Mouse (Mus musculus) hindbrain, embryonic 14.5 days (tissue): ENCODE data around the gene Pcbd2. TPM values are rescaled to one million over a fixed set of nuclear protein-coding genes. Genes with fewer than 3 reads are reported as not detected.
"Not testable (repeated sequence)": the region's sequence is repeated elsewhere in the genome, so short reads cannot be mapped to it uniquely, and the experiment has no call there.

Experiments
- ATAC-seq: fragments of 200-750 bp; cut with Nextera tagmentation; 2 replicates; pipeline ENCODE4 v1.8.0; 2017; ENCODE audit warnings: moderate number of reproducible peaks, mild to moderate bottlenecking, moderate TSS enrichment, moderate library complexity; ENCODE audit not compliant: low FRiP score
- DNase-seq: peaks from one replicate; pipeline ENCODE4 v3.0.0-alpha.2; 2015; ENCODE audit warnings: low spot score
- H3K27ac ChIP-seq: fragments of 300-500 bp; sonication (generic); 2 replicates; pipeline ENCODE4 v1.5.1; 2014; ENCODE audit warnings: mild to moderate bottlenecking, moderate library complexity
- H3K27me3 ChIP-seq: fragments of 300-500 bp; sonication (generic); 2 replicates; pipeline ENCODE4 v1.6.1; 2014; ENCODE audit warnings: mild to moderate bottlenecking, low read length, mixed read lengths; ENCODE audit not compliant: control insufficient read depth, insufficient read depth
- H3K36me3 ChIP-seq: fragments of 300-500 bp; sonication (generic); replicated peaks from 2 replicates; pipeline ENCODE4 v1.6.1; 2014; ENCODE audit not compliant: control insufficient read depth, insufficient read depth
- H3K4me1 ChIP-seq: fragments of 300-500 bp; sonication (generic); replicated peaks from 2 replicates; pipeline ENCODE4 v1.6.1; 2014; ENCODE audit warnings: antibody characterized with exemption, low read length, mixed read lengths; ENCODE audit not compliant: control insufficient read depth, insufficient read depth
- H3K4me2 ChIP-seq: fragments of 300-500 bp; sonication (generic); replicated peaks from 2 replicates; pipeline ENCODE4 v1.6.1; 2014; ENCODE audit warnings: mild to moderate bottlenecking, moderate library complexity
- H3K4me3 ChIP-seq: fragments of 300-500 bp; sonication (generic); replicated peaks from 2 replicates; pipeline ENCODE4 v1.5.1; 2014; ENCODE audit warnings: mild to moderate bottlenecking, low read length
- H3K9ac ChIP-seq: fragments of 300-500 bp; sonication (generic); 2 replicates; pipeline ENCODE4 v1.6.1; 2014
- H3K9me3 ChIP-seq: fragments of 300-500 bp; sonication (generic); 2 replicates; pipeline ENCODE4 v1.6.1; 2016; ENCODE audit warnings: low read length; ENCODE audit not compliant: control insufficient read depth
- WGBS: fragments of 180-500 bp; shearing (Covaris S2); extraction: QIAGEN DNeasy Blood & Tissue Kit; methylation state at CpG from one replicate; pipeline ENCODE4 v1.1.7; 2014; 5-methylcytosine and 5-hydroxymethylcytosine counted together
- polyA plus RNA-seq: library from polyadenylated mRNA; unstranded; fragments of >200 nt; fragmentation: Nextera tagmentation; extraction: Ambion mirVana; gene quantifications from 2 replicates; pipeline ENCODE4 v1.2.1, GENCODE M21; 2014

Pcbd2 gene
- polyA plus RNA-seq, 1 experiment from 2014 or later, result 25.3 TPM

- H3K9me3 ChIP-seq, H3K27ac ChIP-seq, H3K9ac ChIP-seq, ATAC-seq, H3K4me3 ChIP-seq, DNase-seq, H3K27me3 ChIP-seq, H3K4me2 ChIP-seq: not testable (repeated sequence)
- H3K36me3 ChIP-seq, result peaks cover 20% of the 10 kb centered on the region
- H3K4me1 ChIP-seq, result peaks cover 17% of the 10 kb centered on the region
- 80% methylated on average over 1 of the region's 3 CpGs for WGBS
Observed at GRCm38 (mm10) chr13:55695989-55696388, 31.2 kb upstream of the Pcbd2 start.

DNA sequence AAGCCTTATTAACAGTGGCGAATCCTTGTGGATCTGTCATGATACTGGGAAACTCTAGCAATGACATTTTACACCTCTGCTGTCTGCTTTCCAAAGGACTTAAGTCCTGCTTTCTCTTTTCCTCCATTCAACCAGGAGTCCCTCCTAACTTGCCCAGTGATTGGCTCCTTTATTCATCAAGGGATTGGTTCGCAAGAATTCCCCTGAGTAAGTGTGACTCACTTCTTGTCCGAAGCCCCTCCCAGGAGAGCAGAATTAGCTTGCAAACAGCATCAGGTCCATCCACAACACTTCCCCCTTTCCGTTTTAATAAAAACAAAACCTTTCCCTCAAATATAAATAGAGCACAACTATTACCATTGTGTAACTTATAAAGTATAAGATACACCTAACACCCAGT is 22.9 kb upstream of the Pcbd2 start:
- Histone ChIP-seq H3K4me1 (no peaks in the 10 kb centered on the region), H3K27ac (no peak overlapping the region), H3K4me3 (no peak overlapping the region), H3K9me3 (no peaks in the 10 kb centered on the region), H3K9ac (no peak overlapping the region), H3K27me3 (no peaks in the 10 kb centered on the region), H3K36me3 (peaks cover 44% of the 10 kb centered on the region), H3K4me2 (no peak overlapping the region)
- DNase-seq (no peak), ATAC-seq (no peak)
- 80% methylated on average over 4 of the region's 4 CpGs for WGBS

DNA sequence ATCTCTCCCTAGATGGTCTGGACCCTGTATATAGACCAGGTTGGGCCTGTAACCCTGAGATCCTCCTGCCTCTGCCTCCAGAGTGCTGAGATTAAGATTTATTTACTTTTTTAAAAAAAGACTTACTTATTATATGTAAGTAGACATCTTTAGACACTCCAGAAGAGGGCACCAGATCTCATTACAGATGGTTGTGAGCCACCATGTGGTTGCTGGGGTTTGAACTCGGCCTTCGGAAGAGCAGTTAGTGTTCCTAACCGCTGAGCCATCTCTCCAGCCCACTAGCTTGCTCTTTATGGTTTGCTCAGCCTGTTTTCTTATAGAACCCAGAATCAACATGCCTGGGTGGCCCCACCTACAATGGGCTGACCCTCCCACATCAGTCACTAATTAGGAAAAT is 14.3 kb upstream of the Pcbd2 start:
- no peaks in the 10 kb centered on the region for H3K9me3 ChIP-seq
- H3K9ac ChIP-seq, result no peak overlapping the region
- no peak overlapping the region for H3K4me3 ChIP-seq
- WGBS, result 97% methylated on average over 3 of the region's 3 CpGs
- H3K4me1 ChIP-seq, result peaks cover 15% of the 10 kb centered on the region; the same call in 1 of the 2 replicates
- DNase-seq (no peak), ATAC-seq (no peak)
- H3K36me3 ChIP-seq, result peaks cover 4% of the 10 kb centered on the region
- no peaks in the 10 kb centered on the region for H3K27me3 ChIP-seq
- H3K27ac ChIP-seq, result no peak overlapping the region
- no peak overlapping the region for H3K4me2 ChIP-seq

DNA sequence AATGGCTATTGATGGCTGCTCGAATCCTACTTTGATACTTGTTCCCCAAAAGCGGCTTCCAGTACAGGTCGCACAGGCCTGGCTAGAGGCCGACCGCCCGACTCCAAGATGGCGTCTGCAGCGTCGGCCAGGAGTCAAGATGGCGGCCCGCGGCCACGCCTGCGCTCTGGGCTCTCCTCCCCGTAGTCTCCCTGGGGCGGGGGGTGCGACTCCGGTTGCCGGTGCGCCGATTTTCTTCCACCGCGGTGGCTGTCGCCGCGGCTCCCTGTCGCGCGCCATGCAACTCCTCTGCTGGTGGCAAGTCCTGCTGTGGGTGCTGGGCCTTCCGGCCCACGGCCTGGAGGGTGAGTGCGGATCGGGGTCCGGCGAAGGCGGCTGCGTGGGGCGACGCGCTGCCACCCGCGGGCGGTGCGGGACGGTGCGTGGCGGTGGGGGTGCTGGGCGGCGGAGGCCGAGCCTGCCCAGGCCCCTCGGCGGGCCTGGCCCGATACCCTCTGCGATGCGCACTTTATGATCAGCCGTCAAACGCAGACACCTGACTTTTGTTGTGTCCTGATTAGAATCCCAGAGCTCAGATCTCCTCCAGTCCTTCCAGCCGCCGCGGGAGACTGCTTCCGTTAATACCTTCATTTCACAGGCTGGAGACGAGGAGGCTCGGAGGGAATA is 12.5 kb upstream of the Pcbd2 start, which contains the start of gene Txndc15:
Gene Txndc15, plus strand, starts transcription at position 150 of the 666 bp plus-strand sequence.
- Histone ChIP-seq H3K27me3 (no peaks in the 10 kb centered on the region), H3K9ac (peak within 1 kb of the TSS; percentile 93), H3K4me1 (peaks cover 15% of the 10 kb centered on the region; the same call in 1 of the 2 replicates), H3K4me2 (peak within 1 kb of the TSS; percentile 51), H3K9me3 (no peaks in the 10 kb centered on the region), H3K4me3 (peak within 1 kb of the TSS; percentile 76), H3K27ac (peak within 1 kb of the TSS; percentile 96), H3K36me3 (peaks cover 22% of the 10 kb centered on the region)
- peak; percentile 89 for DNase-seq
- under 1% methylated on average over 63 of the region's 63 CpGs for WGBS
- peak; percentile 95 for ATAC-seq

- Histone ChIP-seq H3K4me2 (peak overlapping the region; percentile 51), H3K9me3 (no peaks in the 10 kb centered on the region), H3K36me3 (peaks cover 25% of the 10 kb centered on the region), H3K27ac (peak overlapping the region; percentile 96), H3K9ac (peak overlapping the region; percentile 93), H3K27me3 (no peaks in the 10 kb centered on the region), H3K4me3 (peak overlapping the region; percentile 76), H3K4me1 (peaks cover 15% of the 10 kb centered on the region; the same call in 1 of the 2 replicates)
- ATAC-seq (peak; percentile 26; the same call in 1 of the 2 replicates), DNase-seq (no peak)
- WGBS, result 10% methylated on average over 5 of the region's 5 CpGs
Observed at GRCm38 (mm10) chr13:55715167-55715512, 12.0 kb upstream of the Pcbd2 start.

- Histone ChIP-seq H3K36me3 (peaks cover 30% of the 10 kb centered on the region), H3K4me1 (peaks cover 15% of the 10 kb centered on the region; the same call in 1 of the 2 replicates), H3K27ac (no peak overlapping the region), H3K9ac (peak overlapping the region; percentile 93), H3K9me3 (no peaks in the 10 kb centered on the region), H3K4me2 (peak overlapping the region; percentile 51), H3K27me3 (no peaks in the 10 kb centered on the region), H3K4me3 (peak overlapping the region; percentile 76)
- ATAC-seq (no peak), DNase-seq (no peak)
- WGBS, result 83% methylated on average over 7 of the region's 7 CpGs
Observed at GRCm38 (mm10) chr13:55715908-55716510, 11.2 kb upstream of the Pcbd2 start.

DNA sequence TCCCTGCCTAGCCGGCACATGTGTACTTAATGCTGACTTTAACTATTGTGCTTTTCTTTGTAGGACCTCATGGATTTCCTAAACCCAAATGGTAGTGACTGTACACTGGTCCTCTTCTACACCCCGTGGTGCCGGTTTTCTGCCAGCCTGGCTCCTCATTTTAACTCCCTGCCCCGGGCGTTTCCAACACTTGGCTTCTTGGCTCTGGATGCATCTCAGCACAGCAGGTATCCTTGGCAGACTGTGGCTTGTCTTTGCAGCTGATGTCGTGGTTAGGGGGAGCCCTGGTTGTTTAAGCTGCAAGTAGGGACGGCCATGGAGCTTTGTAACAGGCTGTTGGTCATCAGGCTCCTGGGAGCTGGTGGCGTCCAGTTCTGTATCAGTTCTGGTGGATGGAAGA is 5.7 kb upstream of the Pcbd2 start:
- 0 out of 2 replicates have a peak, but pooled peaks cover under 1% of the 10 kb centered on the region for H3K4me1 ChIP-seq
- 65% methylated on average over 8 of the region's 8 CpGs for WGBS
- H3K4me2 ChIP-seq, result no peak overlapping the region
- H3K9ac ChIP-seq, result no peak overlapping the region
- H3K9me3 ChIP-seq, result no peaks in the 10 kb centered on the region
- no peak overlapping the region for H3K27ac ChIP-seq
- no peak for DNase-seq
- H3K27me3 ChIP-seq, result no peaks in the 10 kb centered on the region
- H3K4me3 ChIP-seq, result no peak overlapping the region
- H3K36me3 ChIP-seq, result peaks cover 74% of the 10 kb centered on the region
- ATAC-seq, result no peak

DNA sequence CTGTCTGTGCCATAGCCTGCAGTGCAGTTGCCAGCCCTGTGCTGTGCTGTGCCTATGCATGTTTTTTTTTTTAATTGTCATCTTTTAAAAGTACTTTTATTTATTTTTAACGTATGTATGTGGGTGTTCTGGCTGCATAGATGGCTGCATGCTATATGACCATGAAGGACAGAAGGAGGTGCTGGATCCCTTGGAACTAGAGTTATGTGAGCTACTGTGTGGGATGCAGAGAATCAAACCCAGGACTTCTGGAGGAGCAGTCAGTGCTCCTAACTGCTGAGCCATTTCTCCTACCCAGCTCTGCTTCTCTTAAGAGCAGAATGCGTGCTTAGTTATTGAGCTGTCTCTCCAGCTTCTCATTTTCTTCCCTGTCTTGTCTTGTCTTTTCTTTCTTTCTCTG is 5.2 kb upstream of the Pcbd2 start:
- H3K4me3 ChIP-seq, result no peak overlapping the region
- peaks cover 74% of the 10 kb centered on the region for H3K36me3 ChIP-seq
- ATAC-seq (no peak), DNase-seq (no peak)
- WGBS, result 95% methylated on average over 2 of the region's 2 CpGs
- no peaks in the 10 kb centered on the region for H3K27me3 ChIP-seq
- no peaks in the 10 kb centered on the region for H3K4me1 ChIP-seq
- H3K27ac ChIP-seq, result no peak overlapping the region
- no peaks in the 10 kb centered on the region for H3K9me3 ChIP-seq
- H3K4me2 ChIP-seq, result no peak overlapping the region
- H3K9ac ChIP-seq, result no peak overlapping the region

DNA sequence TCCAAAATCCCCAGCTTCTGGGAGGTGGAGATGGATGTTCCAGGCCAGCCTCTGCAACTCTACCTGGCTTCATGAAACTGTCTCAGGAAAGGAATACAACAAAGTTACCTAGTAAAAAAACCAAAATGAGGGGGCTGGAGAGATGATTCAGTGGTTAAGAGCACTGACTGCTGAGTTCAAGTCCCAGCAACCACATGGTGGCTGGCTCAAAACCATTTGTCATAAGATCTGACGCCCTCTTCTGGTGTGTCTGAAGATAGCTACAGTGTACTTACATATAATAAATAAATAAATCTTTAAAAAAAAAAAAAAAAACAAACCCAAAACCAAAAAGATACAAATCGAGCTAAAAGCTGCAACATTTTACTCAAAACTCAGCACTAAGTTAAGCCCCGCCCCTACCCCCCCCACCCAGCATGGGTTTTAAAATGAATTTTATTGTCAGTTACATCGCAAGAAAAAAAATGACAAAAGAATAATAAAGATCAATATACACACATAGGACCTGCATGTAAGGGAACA is 509 bp upstream of the Pcbd2 start:
- Histone ChIP-seq H3K9ac (peak overlapping the region; percentile 77), H3K27me3 (no peaks in the 10 kb centered on the region), H3K27ac (peak overlapping the region; percentile 94), H3K4me1 (no peaks in the 10 kb centered on the region), H3K36me3 (peaks cover 40% of the 10 kb centered on the region), H3K4me2 (peak overlapping the region; percentile 59), H3K9me3 (no peaks in the 10 kb centered on the region), H3K4me3 (peak overlapping the region; percentile 47)
- ATAC-seq (no peak), DNase-seq (no peak)
- 7% methylated on average over 4 of the region's 4 CpGs for WGBS
